Mouse (Mus musculus) liver, embryonic 11.5 days (tissue): ENCODE results near the gene F8. TPM values are rescaled to one million over a fixed set of nuclear protein-coding genes. Genes with fewer than 3 reads are reported as not detected.
"Not testable (repeated sequence)": the region's sequence is repeated elsewhere in the genome, so short reads cannot be mapped to it uniquely, and the experiment has no call there.

Experiments
- ATAC-seq: fragments of 200-750 bp; cut with Nextera tagmentation; replicated peaks from 2 replicates; pipeline ENCODE4 v1.8.0; 2017; ENCODE audit warnings: moderate number of reproducible peaks, mild to moderate bottlenecking, moderate TSS enrichment, moderate library complexity; ENCODE audit not compliant: low FRiP score
- DNase-seq: peaks from one replicate; pipeline ENCODE4 v3.0.0-alpha.2; 2017; ENCODE audit warnings: low spot score
- H3K27ac ChIP-seq: fragments of 300-500 bp; sonication (generic); 2 replicates; pipeline ENCODE4 v1.5.1; 2014; ENCODE audit warnings: mild to moderate bottlenecking, low read depth, low read length, control low read depth
- H3K27me3 ChIP-seq: fragments of 300-500 bp; sonication (generic); replicated peaks from 2 replicates; pipeline ENCODE4 v1.6.1; 2014; ENCODE audit warnings: low read length, mixed read lengths; ENCODE audit not compliant: control insufficient read depth, insufficient read depth
- H3K36me3 ChIP-seq: fragments of 300-500 bp; sonication (generic); 2 replicates; pipeline ENCODE4 v1.6.1; 2014; ENCODE audit warnings: mild to moderate bottlenecking, low read length, moderate library complexity, mixed read lengths; ENCODE audit not compliant: control insufficient read depth, insufficient read depth
- H3K4me1 ChIP-seq: fragments of 300-500 bp; sonication (generic); replicated peaks from 2 replicates; pipeline ENCODE4 v1.6.1; 2014; ENCODE audit warnings: low read length, mixed read lengths; ENCODE audit not compliant: control insufficient read depth, insufficient read depth
- H3K4me2 ChIP-seq: fragments of 300-500 bp; sonication (generic); 2 replicates; pipeline ENCODE4 v1.6.1; 2014; ENCODE audit warnings: mild to moderate bottlenecking, control low read depth, moderate library complexity
- H3K4me3 ChIP-seq: fragments of 300-500 bp; sonication (generic); 2 replicates; pipeline ENCODE4 v1.5.1; 2014; ENCODE audit warnings: low read depth, low read length, control low read depth
- H3K9ac ChIP-seq: fragments of 300-500 bp; sonication (generic); 2 replicates; pipeline ENCODE4 v1.6.1; 2014; ENCODE audit warnings: low read depth, low read length, control low read depth
- H3K9me3 ChIP-seq: fragments of 300-500 bp; sonication (generic); 2 replicates; pipeline ENCODE4 v1.6.1; 2016; ENCODE audit warnings: low read length, inconsistent platforms, mixed read lengths; ENCODE audit not compliant: control insufficient read depth
- WGBS: fragments of 180-500 bp; shearing (Covaris S2); extraction: QIAGEN DNeasy Blood & Tissue Kit; methylation state at CpG from one replicate; pipeline ENCODE4 v1.1.7; 2014; 5-methylcytosine and 5-hydroxymethylcytosine counted together
- polyA plus RNA-seq: library from polyadenylated mRNA; unstranded; fragments of >200 nt; fragmentation: Nextera tagmentation; extraction: Ambion mirVana; gene quantifications from 2 replicates; pipeline ENCODE4 v1.2.1, GENCODE M21; 2014

F8 gene
- polyA plus RNA-seq, 1 experiment from 2014 or later, result 1.5 TPM

DNA sequence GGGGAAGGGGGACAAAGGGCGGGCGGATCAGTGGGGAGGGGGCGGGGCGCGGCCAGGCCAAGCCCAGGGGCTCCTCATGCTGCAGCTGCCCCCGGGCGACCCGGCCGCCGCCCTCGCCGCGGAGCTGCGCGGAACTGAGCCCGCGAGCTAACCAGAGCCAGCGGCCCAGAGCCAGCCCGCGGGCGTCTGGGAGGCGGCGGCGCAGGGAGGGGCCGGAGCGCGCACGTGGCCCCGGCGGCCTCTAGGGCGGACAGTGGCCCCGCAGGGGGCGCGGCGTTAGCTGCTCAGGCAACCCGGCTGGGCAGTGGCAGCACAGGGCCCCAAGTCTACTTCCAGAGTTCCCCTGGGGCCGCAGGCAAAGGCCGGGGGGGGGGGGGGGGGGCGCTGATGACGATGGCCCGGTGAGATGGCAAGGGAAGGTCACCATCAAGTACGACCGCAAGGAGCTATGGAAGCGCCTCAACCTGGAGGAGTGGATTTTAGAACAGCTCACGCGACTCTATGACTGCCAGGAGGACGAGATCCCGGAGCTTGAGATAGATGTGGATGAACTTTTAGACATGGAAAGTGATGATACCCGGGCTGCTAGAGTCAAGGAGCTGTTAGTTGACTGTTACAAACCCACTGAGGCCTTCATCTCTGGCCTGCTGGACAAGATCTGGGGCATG, 226.7 kb downstream of the F8 start:
- DNase-seq (peak; percentile 40), ATAC-seq (peak; percentile 93)
- Histone ChIP-seq H3K36me3 (no peaks in the 10 kb centered on the region), H3K9ac (peak overlapping the region; percentile 51), H3K9me3 (no peaks in the 10 kb centered on the region), H3K27ac (no peak overlapping the region), H3K4me2 (peak overlapping the region; percentile 56), H3K4me3 (peak overlapping the region; percentile 45), H3K4me1 (no peaks in the 10 kb centered on the region), H3K27me3 (no peaks in the 10 kb centered on the region)
- WGBS, result 19% methylated on average over 14 of the region's 49 CpGs

DNA sequence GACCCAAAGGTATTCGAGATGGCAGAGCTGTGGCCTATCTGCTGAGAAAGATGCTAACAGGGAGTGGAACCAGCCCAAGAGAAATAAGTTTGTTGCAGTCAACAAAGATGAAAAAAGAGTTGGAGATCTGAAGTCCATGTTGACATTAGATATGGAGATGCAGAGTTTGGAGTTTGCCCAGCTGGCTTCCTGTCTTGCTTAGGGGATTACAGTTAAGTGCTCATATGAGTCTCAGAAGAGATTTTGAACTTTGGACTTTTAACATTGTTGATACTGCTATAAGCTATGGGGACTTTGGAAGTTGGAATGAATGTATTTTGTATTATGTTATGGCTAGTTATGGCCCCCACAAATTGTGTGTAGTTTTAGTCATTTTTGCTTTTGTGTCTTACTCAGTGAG, 230.2 kb downstream of the F8 start:
- Histone ChIP-seq H3K9me3 (no peaks in the 10 kb centered on the region), H3K27me3 (no peaks in the 10 kb centered on the region), H3K4me3 (no peak overlapping the region), H3K36me3 (no peaks in the 10 kb centered on the region), H3K4me2 (no peak overlapping the region), H3K9ac (no peak overlapping the region), H3K27ac (no peak overlapping the region), H3K4me1 (no peaks in the 10 kb centered on the region)
- ATAC-seq (no peak), DNase-seq (no peak)
- 58% methylated on average over 1 of the region's 1 CpGs for WGBS

GRCm38 (mm10) chrX:75150304-75150703, 232.1 kb downstream of the F8 start:
- ATAC-seq, result no peak
- Histone ChIP-seq H3K9ac (no peak overlapping the region), H3K4me3 (no peak overlapping the region), H3K4me2 (no peak overlapping the region), H3K27ac (no peak overlapping the region), H3K4me1 (no peaks in the 10 kb centered on the region), H3K27me3 (no peaks in the 10 kb centered on the region), H3K9me3 (no peaks in the 10 kb centered on the region), H3K36me3 (no peaks in the 10 kb centered on the region)
- no peak for DNase-seq
- WGBS, result 68% methylated on average over 2 of the region's 2 CpGs

DNA sequence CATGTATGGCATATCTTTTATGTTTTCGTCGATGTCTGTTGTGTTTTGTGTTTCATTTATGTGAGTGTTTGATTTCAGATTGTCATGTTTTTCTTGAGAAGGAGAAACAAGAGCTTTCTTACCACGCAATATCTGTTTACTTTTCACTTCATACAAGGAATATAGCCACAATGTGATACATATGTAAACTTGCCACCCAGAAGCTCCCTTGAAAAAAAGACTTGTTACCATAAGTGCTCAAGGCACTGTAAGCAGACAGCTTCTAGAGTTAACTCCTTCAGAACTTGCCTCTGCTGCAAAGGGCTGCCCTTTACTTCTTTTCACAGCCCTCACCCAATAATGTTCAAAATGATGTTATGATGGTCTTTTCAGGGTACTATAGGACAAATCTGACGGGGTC, 234.0 kb downstream of the F8 start:
- Histone ChIP-seq H3K9ac (no peak overlapping the region), H3K4me1 (no peaks in the 10 kb centered on the region), H3K27me3 (no peaks in the 10 kb centered on the region), H3K4me2 (no peak overlapping the region), H3K4me3 (no peak overlapping the region), H3K27ac (no peak overlapping the region), H3K9me3 (no peaks in the 10 kb centered on the region), H3K36me3 (no peaks in the 10 kb centered on the region)
- DNase-seq, result no peak
- no peak for ATAC-seq
- WGBS, result 70% methylated on average over 4 of the region's 4 CpGs

- peak overlapping the region; percentile 54 for H3K4me2 ChIP-seq
- 29% methylated on average over 20 of the region's 42 CpGs for WGBS
These were observed 239.3 kb downstream of the F8 start for GRCm38 (mm10) chrX:75143124-75143555.

DNA sequence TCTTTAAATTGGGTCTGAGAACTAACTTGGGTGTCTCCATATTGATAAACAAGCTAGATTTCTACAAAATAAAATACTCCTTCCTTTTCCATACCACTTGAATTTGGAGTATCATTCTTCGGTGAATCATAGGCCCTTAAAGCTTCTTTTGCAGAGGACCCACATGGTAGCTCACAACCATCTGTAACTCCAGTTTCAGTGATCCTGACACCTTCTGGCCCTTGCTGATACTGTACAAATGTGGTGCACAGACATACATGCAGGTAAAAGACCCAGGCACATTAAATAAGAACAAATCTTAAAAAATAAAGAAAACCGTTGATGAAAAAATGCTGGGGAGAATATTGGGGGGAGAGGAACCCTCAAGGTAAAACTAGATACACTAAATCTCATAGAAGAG, 244.2 kb downstream of the F8 start:
- 87% methylated on average over 2 of the region's 2 CpGs for WGBS
- 0 out of 2 replicates have a peak, but pooled peaks have one; percentile 61 for ATAC-seq
- Histone ChIP-seq H3K27ac (0 out of 2 replicates have a peak overlapping the region, but pooled peaks have one; percentile 19), H3K9ac (no peak overlapping the region), H3K4me1 (no peaks in the 10 kb centered on the region), H3K27me3 (no peaks in the 10 kb centered on the region), H3K4me2 (no peak overlapping the region), H3K9me3 (no peaks in the 10 kb centered on the region), H3K4me3 (no peak overlapping the region), H3K36me3 (no peaks in the 10 kb centered on the region)
- no peak for DNase-seq

More at GRCm38 (mm10) chrX:75143124-75143555, 239.3 kb downstream of the F8 start:
- H3K4me1 ChIP-seq, H3K27me3 ChIP-seq, H3K36me3 ChIP-seq, H3K27ac ChIP-seq, H3K9me3 ChIP-seq, H3K9ac ChIP-seq: not testable (repeated sequence)
- H3K4me3 ChIP-seq, result peak overlapping the region; percentile 32
- ATAC-seq, result peak; percentile 66
- DNase-seq, result peak; percentile 33

- Histone ChIP-seq H3K9me3 (no peaks in the 10 kb centered on the region), H3K36me3 (no peaks in the 10 kb centered on the region), H3K4me2 (no peak overlapping the region), H3K4me3 (no peak overlapping the region), H3K27ac (0 out of 2 replicates have a peak overlapping the region, but pooled peaks have one; percentile 19), H3K9ac (no peak overlapping the region), H3K27me3 (no peaks in the 10 kb centered on the region), H3K4me1 (no peaks in the 10 kb centered on the region)
- no peak for DNase-seq
- peak; percentile 81 for ATAC-seq
- WGBS, result 53% methylated on average over 2 of the region's 2 CpGs
These were observed 244.7 kb downstream of the F8 start for GRCm38 (mm10) chrX:75137729-75138128.

DNA sequence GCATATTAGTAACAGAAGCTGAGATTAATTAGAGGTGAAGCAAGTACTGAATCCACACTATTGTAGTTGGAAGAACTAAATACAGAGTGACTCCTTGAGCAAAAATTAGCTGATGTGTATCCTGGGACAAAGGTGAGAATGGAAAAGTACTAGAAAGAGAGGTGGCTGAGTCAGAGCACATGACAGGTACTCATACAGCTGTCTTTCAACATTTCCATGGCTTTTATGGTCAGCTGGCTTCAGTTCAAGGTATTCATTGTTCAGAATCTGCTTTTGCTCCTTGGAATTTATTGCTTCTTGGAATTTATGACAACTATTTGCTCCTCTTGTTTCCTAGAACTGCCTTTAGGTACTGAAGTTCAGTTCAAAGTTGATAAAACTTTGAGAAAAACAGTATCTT, 245.5 kb downstream of the F8 start:
- no peaks in the 10 kb centered on the region for H3K36me3 ChIP-seq
- DNase-seq (no peak), ATAC-seq (no peak)
- H3K4me2 ChIP-seq, result no peak overlapping the region
- H3K9ac ChIP-seq, result no peak overlapping the region
- H3K9me3 ChIP-seq, result no peaks in the 10 kb centered on the region
- H3K4me3 ChIP-seq, result no peak overlapping the region
- H3K4me1 ChIP-seq, result no peaks in the 10 kb centered on the region
- H3K27me3 ChIP-seq, result no peaks in the 10 kb centered on the region
- no peak overlapping the region for H3K27ac ChIP-seq

- ATAC-seq (peak; percentile 95), DNase-seq (peak; percentile 67)
- WGBS, result 13% methylated on average over 35 of the region's 36 CpGs
- H3K4me3 ChIP-seq, result peak within 1 kb of the TSS; percentile 58
- no peak within 1 kb of the TSS; the same call in 1 of the 2 replicates for H3K27ac ChIP-seq
- H3K4me1 ChIP-seq, result no peaks in the 10 kb centered on the region
- peak within 1 kb of the TSS; percentile 63 for H3K4me2 ChIP-seq
- H3K9me3 ChIP-seq, result no peaks in the 10 kb centered on the region
- H3K9ac ChIP-seq, result peak within 1 kb of the TSS; percentile 73
- H3K27me3 ChIP-seq, result no peaks in the 10 kb centered on the region
- no peaks in the 10 kb centered on the region for H3K36me3 ChIP-seq
These were observed 251.8 kb downstream of the F8 start, which contains the start of gene Mpp1 for GRCm38 (mm10) chrX:75130467-75131160. Gene Mpp1 (minus strand): TSS chrX:75131016.
